Mouse (Mus musculus) megakaryocyte, adult 5-6 weeks (primary cell): ENCODE measurements at regions not wholly inside any gene's neighbourhood (a gene's known extent, or its start where the extent isn't known, plus 50 kb on each side); places are given as distances from the start of the nearest gene placed in this dataset.

Source experiments
- ATAC-seq: 2 replicates; pipeline ENCODE4 v1.8.0; 2016; ENCODE audit warnings: mild to moderate bottlenecking, inconsistent platforms; ENCODE audit not compliant: poor library complexity, severe bottlenecking

DNA sequence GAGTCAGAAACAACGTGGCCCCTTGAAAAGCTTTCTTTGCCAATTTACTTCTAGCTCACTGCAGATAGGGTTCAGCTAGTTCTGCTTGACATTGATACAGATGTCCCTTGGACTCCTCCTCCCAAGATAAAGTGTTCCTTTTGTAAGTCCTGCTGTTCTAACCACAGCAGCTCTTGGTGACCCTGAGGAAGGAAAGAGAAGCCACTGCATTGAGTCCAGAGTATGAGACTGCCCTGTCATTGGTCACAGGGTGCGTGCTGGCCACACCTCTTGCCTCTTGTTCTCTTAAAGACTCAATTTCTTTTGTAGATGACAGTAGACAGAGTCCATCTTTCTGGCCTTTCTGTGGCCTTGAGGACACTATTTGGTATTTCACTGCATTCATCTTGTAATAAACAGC, 74.7 kb upstream of the Zc3h12c start:
- ATAC-seq: no peak

- ATAC-seq: no peak
These were observed 73.2 kb upstream of the Zc3h12c start for GRCm38 (mm10) chr9:52241577-52241976.

GRCm38 (mm10) chr9:52240585-52241320, 72.4 kb upstream of the Zc3h12c start:
- no peak for ATAC-seq

DNA sequence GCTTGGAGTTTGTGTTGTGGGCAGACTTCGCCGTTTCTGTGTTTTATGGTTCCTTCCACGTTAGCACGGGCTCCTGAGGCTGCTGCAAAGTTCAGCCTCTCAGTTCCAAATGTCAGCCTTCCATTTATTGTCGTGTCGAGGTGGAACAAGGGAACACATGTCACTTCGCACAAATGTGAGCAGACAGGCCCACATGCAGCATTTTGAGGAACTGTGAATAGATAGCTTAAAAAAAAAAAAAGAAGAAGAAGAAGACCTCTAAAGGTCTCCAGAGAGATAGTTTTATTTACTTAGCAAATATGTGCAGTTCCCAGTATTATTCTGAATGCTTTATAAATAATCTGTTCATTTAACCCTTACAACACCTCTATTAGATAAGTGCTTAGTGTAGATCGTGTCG, 66.4 kb upstream of the Zc3h12c start:
- peak; percentile 79 for ATAC-seq

DNA sequence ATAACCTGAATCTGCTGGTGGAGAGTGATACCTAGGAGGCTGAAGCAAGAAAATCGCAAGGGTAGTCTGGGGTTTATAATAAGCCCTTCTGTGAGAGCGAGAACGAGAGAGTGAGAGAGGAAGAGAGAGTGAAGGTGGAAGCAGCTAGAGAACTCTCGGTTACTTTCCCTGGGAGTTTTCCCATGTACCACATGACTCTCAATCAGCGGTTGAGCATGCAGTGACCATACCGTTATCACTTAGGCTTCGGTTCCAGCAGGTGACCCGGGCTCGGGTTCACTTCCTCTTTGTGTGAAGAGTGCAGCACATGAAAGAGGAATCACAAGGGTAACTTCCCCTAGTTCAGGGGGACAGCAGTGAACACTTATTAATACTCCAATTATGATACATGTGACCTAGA, 61.2 kb upstream of the Zc3h12c start:
- ATAC-seq: peak; percentile 98

GRCm38 (mm10) chr9:52225646-52226045, 57.3 kb upstream of the Zc3h12c start:
- ATAC-seq: no peak

- ATAC-seq: no peak
These were observed 55.2 kb upstream of the Zc3h12c start for GRCm38 (mm10) chr9:52223509-52224113.
